Mouse (Mus musculus) neural tube, embryonic 13.5 days (tissue): ENCODE data around the gene Fam208b. TPM values are rescaled to one million over a fixed set of nuclear protein-coding genes. Genes with fewer than 3 reads are reported as not detected.
A peak's percentile ranks its signal among the peaks of the same experiment; 100 is the strongest.
"Not testable (repeated sequence)": the region's sequence is repeated elsewhere in the genome, so short reads cannot be mapped to it uniquely, and the experiment has no call there.

ENCODE experiments used
- ATAC-seq: fragments of 200-750 bp; cut with Nextera tagmentation; 2 replicates; pipeline ENCODE4 v1.8.0; 2017; ENCODE audit warnings: low read depth, mild to moderate bottlenecking, moderate TSS enrichment, moderate library complexity
- H3K27ac ChIP-seq: fragments of 300-500 bp; sonication (generic); replicated peaks from 2 replicates; pipeline ENCODE4 v1.5.1; 2015; ENCODE audit warnings: moderate library complexity, mild to moderate bottlenecking, inconsistent platforms
- H3K27me3 ChIP-seq: fragments of 300-500 bp; sonication (generic); 2 replicates; pipeline ENCODE4 v1.6.1; 2015; ENCODE audit warnings: mild to moderate bottlenecking, inconsistent platforms
- H3K36me3 ChIP-seq: fragments of 300-500 bp; sonication (generic); 2 replicates; pipeline ENCODE4 v1.6.1; 2015; ENCODE audit warnings: mild to moderate bottlenecking, inconsistent platforms
- H3K4me1 ChIP-seq: fragments of 300-500 bp; sonication (generic); replicated peaks from 2 replicates; pipeline ENCODE4 v1.6.1; 2015; ENCODE audit warnings: inconsistent platforms
- H3K4me2 ChIP-seq: fragments of 300-500 bp; sonication (generic); 2 replicates; pipeline ENCODE4 v1.6.1; 2015; ENCODE audit warnings: inconsistent platforms, mild to moderate bottlenecking, moderate library complexity
- H3K4me3 ChIP-seq: fragments of 300-500 bp; sonication (generic); 2 replicates; pipeline ENCODE4 v1.5.1; 2015; ENCODE audit warnings: mild to moderate bottlenecking, inconsistent platforms
- H3K9ac ChIP-seq: fragments of 300-500 bp; sonication (generic); 2 replicates; pipeline ENCODE4 v1.6.1; 2015; ENCODE audit warnings: moderate library complexity, mild to moderate bottlenecking, inconsistent platforms
- H3K9me3 ChIP-seq: fragments of 300-500 bp; sonication (generic); 2 replicates; pipeline ENCODE4 v1.6.1; 2016; ENCODE audit warnings: inconsistent platforms
- WGBS: fragments of 180-500 bp; shearing (Covaris S2); methylation state at CpG from one replicate; pipeline ENCODE4 v1.1.7; 2015; 5-methylcytosine and 5-hydroxymethylcytosine counted together
- polyA plus RNA-seq: library from polyadenylated mRNA; unstranded; fragments of >200 nt; fragmentation: Nextera tagmentation; extraction: Ambion mirVana; gene quantifications from 2 replicates; pipeline ENCODE4 v1.2.1, GENCODE M21; 2015

The Fam208b gene
- polyA plus RNA-seq, 1 experiment from 2014 or later = 15.3 TPM

GRCm38 (mm10) chr13:3531692-3532320 is 79.1 kb downstream of the Fam208b start:
- 71% methylated on average over 10 of the region's 10 CpGs for WGBS
- Histone ChIP-seq H3K9ac (no peak overlapping the region), H3K27me3 (no peaks in the 10 kb centered on the region), H3K27ac (no peak overlapping the region), H3K9me3 (0 out of 2 replicates have a peak, but pooled peaks cover 5% of the 10 kb centered on the region), H3K4me2 (no peak overlapping the region), H3K4me3 (no peak overlapping the region), H3K4me1 (peaks cover 2% of the 10 kb centered on the region), H3K36me3 (no peaks in the 10 kb centered on the region)
- ATAC-seq = no peak

DNA sequence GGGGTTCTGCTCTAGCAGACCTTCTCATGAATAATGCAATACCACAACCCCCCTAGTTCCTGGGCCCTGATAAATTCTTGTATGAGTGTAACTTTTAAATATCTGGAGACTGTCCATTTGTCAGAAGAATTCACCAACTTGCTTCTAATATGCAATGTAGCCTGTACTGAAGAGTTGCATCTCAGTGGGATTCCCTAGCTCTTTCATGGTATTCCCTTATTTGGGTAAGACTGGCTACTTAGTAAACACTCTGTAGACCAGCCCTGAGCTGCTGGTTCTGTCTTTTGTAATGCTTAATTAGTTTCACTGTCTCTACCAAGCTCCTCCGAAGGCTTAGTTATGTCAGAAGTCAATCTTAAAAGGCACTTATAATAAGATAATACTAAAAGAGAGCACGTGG is 79.7 kb downstream of the Fam208b start:
- ATAC-seq, H3K27ac ChIP-seq, H3K27me3 ChIP-seq, H3K9me3 ChIP-seq, H3K4me2 ChIP-seq, H3K36me3 ChIP-seq, H3K4me1 ChIP-seq, H3K4me3 ChIP-seq, H3K9ac ChIP-seq: not testable (repeated sequence)
- WGBS = 64% methylated on average over 2 of the region's 2 CpGs

- WGBS = 64% methylated on average over 3 of the region's 3 CpGs
- Histone ChIP-seq H3K4me1 (no peaks in the 10 kb centered on the region), H3K27ac (no peak overlapping the region), H3K36me3 (no peaks in the 10 kb centered on the region), H3K9me3 (no peaks in the 10 kb centered on the region), H3K9ac (no peak overlapping the region), H3K4me2 (no peak overlapping the region), H3K27me3 (no peaks in the 10 kb centered on the region), H3K4me3 (no peak overlapping the region)
- no peak for ATAC-seq
These were observed 80.5 kb downstream of the Fam208b start for GRCm38 (mm10) chr13:3530451-3530850.

GRCm38 (mm10) chr13:3526328-3526727 is 84.6 kb downstream of the Fam208b start:
- WGBS = 87% methylated on average over 8 of the region's 8 CpGs
- no peak overlapping the region for H3K27ac ChIP-seq
- no peaks in the 10 kb centered on the region for H3K27me3 ChIP-seq
- ATAC-seq = no peak
- H3K36me3 ChIP-seq = no peaks in the 10 kb centered on the region
- no peak overlapping the region for H3K4me2 ChIP-seq
- H3K9ac ChIP-seq = no peak overlapping the region
- no peaks in the 10 kb centered on the region for H3K9me3 ChIP-seq
- no peak overlapping the region for H3K4me3 ChIP-seq
- H3K4me1 ChIP-seq = no peaks in the 10 kb centered on the region

DNA sequence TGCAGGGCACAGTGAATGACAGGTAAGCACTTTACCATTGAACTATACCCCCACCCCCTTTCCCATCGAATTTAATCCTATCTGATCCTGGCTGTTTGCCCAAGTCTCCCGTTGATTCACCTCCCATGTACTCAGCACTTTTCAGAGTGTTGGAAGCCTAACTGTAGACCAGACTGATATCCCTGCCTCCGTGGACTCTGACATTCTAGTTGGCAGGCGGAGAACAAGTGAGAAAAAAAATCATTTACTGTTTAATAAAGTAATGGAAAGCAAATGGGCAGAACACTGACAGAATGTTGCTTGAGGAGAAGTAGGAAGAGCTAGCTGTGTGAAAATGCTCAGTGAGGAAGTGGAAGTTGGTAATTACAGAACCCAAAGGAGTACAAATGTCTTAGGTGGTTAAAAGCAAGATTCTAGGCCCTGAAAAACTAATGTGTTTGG is 85.3 kb downstream of the Fam208b start:
- no peak overlapping the region for H3K4me3 ChIP-seq
- H3K4me2 ChIP-seq = no peak overlapping the region
- H3K27ac ChIP-seq = no peak overlapping the region
- H3K27me3 ChIP-seq = no peaks in the 10 kb centered on the region
- no peaks in the 10 kb centered on the region for H3K36me3 ChIP-seq
- no peaks in the 10 kb centered on the region for H3K9me3 ChIP-seq
- ATAC-seq = no peak
- WGBS = 70% methylated on average over 4 of the region's 4 CpGs
- H3K9ac ChIP-seq = no peak overlapping the region
- no peaks in the 10 kb centered on the region for H3K4me1 ChIP-seq

DNA sequence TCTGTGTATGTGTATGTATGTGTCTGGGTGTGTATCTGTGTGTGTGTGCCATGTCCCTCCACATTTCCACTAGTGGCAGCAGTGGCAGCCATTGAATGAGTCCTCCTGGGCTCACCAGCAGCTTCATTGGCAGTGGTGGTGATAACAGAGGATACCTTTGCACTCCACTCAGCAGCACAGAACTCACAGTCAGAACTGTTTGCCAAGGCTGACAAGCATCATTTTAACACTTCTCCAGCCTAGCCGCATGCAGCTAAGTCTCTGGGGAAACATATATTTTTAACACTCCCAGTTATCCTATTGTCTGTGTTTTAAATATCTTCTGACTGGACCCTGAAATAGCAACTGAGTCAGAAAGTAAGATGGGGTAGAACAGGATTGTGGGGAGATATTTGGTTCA is 87.0 kb downstream of the Fam208b start:
- Histone ChIP-seq H3K27ac (no peak overlapping the region), H3K4me1 (no peaks in the 10 kb centered on the region), H3K4me3 (no peak overlapping the region), H3K9ac (no peak overlapping the region), H3K4me2 (no peak overlapping the region), H3K27me3 (no peaks in the 10 kb centered on the region), H3K36me3 (no peaks in the 10 kb centered on the region), H3K9me3 (no peaks in the 10 kb centered on the region)
- peak; percentile 47; the same call in 1 of the 2 replicates for ATAC-seq
- WGBS = 64% methylated on average over 1 of the region's 1 CpGs

GRCm38 (mm10) chr13:3523459-3523858 is 87.4 kb downstream of the Fam208b start:
- Histone ChIP-seq H3K36me3 (no peaks in the 10 kb centered on the region), H3K4me1 (no peaks in the 10 kb centered on the region), H3K27me3 (no peaks in the 10 kb centered on the region), H3K27ac (no peak overlapping the region), H3K4me3 (no peak overlapping the region), H3K9me3 (no peaks in the 10 kb centered on the region), H3K9ac (no peak overlapping the region), H3K4me2 (no peak overlapping the region)
- ATAC-seq = no peak
- 52% methylated on average over 6 of the region's 6 CpGs for WGBS

DNA sequence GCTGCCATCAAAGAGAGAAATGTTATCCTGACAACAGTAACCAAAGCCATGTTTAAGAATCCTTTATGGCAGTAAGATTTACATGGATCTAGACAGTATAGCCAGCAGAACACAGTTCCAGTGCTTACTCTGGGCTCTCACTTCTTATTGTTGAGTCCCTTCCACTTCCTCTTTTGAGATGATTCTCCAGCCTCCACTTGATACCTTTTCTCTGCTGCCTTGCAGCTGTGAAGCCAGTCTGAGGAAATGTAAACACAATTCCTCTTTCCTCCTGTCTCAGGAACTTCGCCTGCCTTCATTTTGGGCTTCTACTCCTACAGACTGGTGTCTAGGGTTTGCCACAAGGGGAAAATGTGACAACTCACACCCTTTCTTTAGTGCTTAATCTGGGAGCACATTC is 90.9 kb downstream of the Fam208b start:
- not testable (repeated sequence) for H3K4me3 ChIP-seq
- 38% methylated on average over 1 of the region's 1 CpGs for WGBS

GRCm38 (mm10) chr13:3519357-3519756 is 91.6 kb downstream of the Fam208b start:
- ATAC-seq, H3K9ac ChIP-seq, H3K36me3 ChIP-seq, H3K4me3 ChIP-seq, H3K4me2 ChIP-seq, H3K4me1 ChIP-seq, H3K9me3 ChIP-seq, H3K27ac ChIP-seq, H3K27me3 ChIP-seq: not testable (repeated sequence)
- 80% methylated on average over 4 of the region's 4 CpGs for WGBS

More for the DNA sequence above, 90.9 kb downstream of the Fam208b start:
- not testable (repeated sequence) for H3K4me1 ChIP-seq, H3K9ac ChIP-seq, H3K27ac ChIP-seq, H3K9me3 ChIP-seq, H3K27me3 ChIP-seq, H3K36me3 ChIP-seq, H3K4me2 ChIP-seq, ATAC-seq

Other genes with a start within 250 kb of the Fam208b start
- gene Gdi2, start 73.0 kb downstream of the Fam208b start, polyA plus RNA-seq = 450 and 461 TPM in 2 replicates
- 12.2 and 14.9 TPM in 2 replicates for gene Asb13, start 22.9 kb upstream of the Fam208b start, polyA plus RNA-seq
- gene Calml3, start 193.2 kb upstream of the Fam208b start, polyA plus RNA-seq = not detected in 2 replicates
- not detected in 2 replicates for gene Calm4, start 226.6 kb upstream of the Fam208b start, polyA plus RNA-seq
- gene Calm5, start 243.1 kb upstream of the Fam208b start, polyA plus RNA-seq = not detected in 2 replicates